Mouse (Mus musculus): ENCODE measurements around the gene Taf4. TPM values are rescaled to one million over a fixed set of nuclear protein-coding genes. Genes with fewer than 3 reads are reported as not detected.

The Taf4 gene
- polyA plus RNA-seq, 1 experiment: 8.9 TPM

DNA sequence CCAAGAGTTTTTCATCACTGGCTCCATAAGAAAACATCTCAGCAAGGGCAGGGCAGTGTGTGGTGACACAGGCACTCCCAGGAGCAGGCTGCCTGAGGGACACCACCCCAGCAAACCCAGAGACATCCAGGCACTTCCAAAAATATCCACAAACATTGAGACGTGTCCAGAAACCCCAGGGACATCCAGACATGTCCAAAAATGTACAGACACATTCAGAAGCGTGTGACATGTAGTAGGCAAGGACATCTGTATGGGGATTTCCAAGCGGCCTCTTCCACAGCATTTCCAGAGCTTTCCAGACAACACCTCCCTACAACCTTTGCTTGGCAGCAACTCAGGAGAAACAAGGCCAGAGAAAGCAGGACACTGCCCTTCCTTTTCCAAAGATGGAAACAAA, 108.8 kb downstream of the Taf4 start:
- no peaks in the 10 kb centered on the region for H3K36me3 ChIP-seq (ENCODE audit: control insufficient read depth, insufficient read depth, low read length)
- no peaks in the 10 kb centered on the region for H3K27me3 ChIP-seq (replicated peaks; ENCODE audit: control insufficient read depth, insufficient read depth, low read length)
- H3K4me1 ChIP-seq (ENCODE audit: control insufficient read depth, insufficient read depth, low read length): no peaks in the 10 kb centered on the region
- DNase-seq: no peak
- no peak for TF ChIP-seq POLR2A (IDR thresholded peaks at IDR 0.05; ENCODE audit: low read depth, low read length)
- TF ChIP-seq CTCF (conservative IDR thresholded peaks at IDR 0.05; ENCODE audit: insufficient read depth, insufficient read length, low read depth, low read length): no peak
- WGBS: 60% methylated on average over 3 of the region's 3 CpGs
- no peak overlapping the region for H3K4me3 ChIP-seq (ENCODE audit: insufficient read depth, low read depth, low read length)
- H3K27ac ChIP-seq (ENCODE audit: insufficient read depth, low read depth, low read length): no peak overlapping the region

GRCm38 (mm10) chr2:179865097-179865496, 111.3 kb downstream of the Taf4 start:
- Histone ChIP-seq H3K4me1 (ENCODE audit: control insufficient read depth, insufficient read depth, low read length) (no peaks in the 10 kb centered on the region), H3K27ac (ENCODE audit: insufficient read depth, low read depth, low read length) (no peak overlapping the region), H3K36me3 (ENCODE audit: control insufficient read depth, insufficient read depth, low read length) (no peaks in the 10 kb centered on the region), H3K4me3 (ENCODE audit: insufficient read depth, low read depth, low read length) (no peak overlapping the region), H3K27me3 (replicated peaks; ENCODE audit: control insufficient read depth, insufficient read depth, low read length) (no peaks in the 10 kb centered on the region)
- 80% methylated on average over 5 of the region's 5 CpGs for WGBS
- TF ChIP-seq POLR2A (IDR thresholded peaks at IDR 0.05; ENCODE audit: low read depth, low read length) (no peak), CTCF (conservative IDR thresholded peaks at IDR 0.05; ENCODE audit: insufficient read depth, insufficient read length, low read depth, low read length) (no peak)
- DNase-seq: no peak

DNA sequence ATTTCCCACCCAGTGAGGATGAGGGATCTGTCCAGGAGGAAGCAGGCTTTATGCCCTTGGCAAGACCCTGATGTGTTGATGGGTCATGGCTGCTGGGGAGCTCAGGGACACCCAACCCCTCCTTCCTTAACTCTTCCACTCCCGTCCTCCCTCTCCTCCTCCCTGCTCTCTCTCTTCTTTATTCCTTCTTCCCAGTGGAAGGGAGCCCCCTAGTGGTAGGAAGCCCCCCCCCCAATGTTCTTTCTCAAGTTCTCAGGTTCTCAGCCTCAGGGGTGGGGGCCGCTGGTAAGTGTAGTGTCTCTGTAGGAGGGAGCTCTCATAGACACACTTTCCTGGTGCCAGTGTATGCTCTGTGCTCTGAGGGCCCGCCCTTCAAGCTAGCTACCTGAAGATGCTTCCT, 113.2 kb downstream of the Taf4 start:
- H3K27me3 ChIP-seq (replicated peaks; ENCODE audit: control insufficient read depth, insufficient read depth, low read length): no peaks in the 10 kb centered on the region
- WGBS: 72% methylated on average over 3 of the region's 3 CpGs
- TF ChIP-seq CTCF (conservative IDR thresholded peaks at IDR 0.05; ENCODE audit: insufficient read depth, insufficient read length, low read depth, low read length) (0 out of 2 replicates have a peak, but pooled peaks have one; percentile 28), POLR2A (IDR thresholded peaks at IDR 0.05; ENCODE audit: low read depth, low read length) (no peak)
- peak; percentile 4 for DNase-seq
- H3K36me3 ChIP-seq (ENCODE audit: control insufficient read depth, insufficient read depth, low read length): no peaks in the 10 kb centered on the region
- no peak overlapping the region for H3K4me3 ChIP-seq (ENCODE audit: insufficient read depth, low read depth, low read length)
- H3K4me1 ChIP-seq (ENCODE audit: control insufficient read depth, insufficient read depth, low read length): no peaks in the 10 kb centered on the region
- no peak overlapping the region for H3K27ac ChIP-seq (ENCODE audit: insufficient read depth, low read depth, low read length)

DNA sequence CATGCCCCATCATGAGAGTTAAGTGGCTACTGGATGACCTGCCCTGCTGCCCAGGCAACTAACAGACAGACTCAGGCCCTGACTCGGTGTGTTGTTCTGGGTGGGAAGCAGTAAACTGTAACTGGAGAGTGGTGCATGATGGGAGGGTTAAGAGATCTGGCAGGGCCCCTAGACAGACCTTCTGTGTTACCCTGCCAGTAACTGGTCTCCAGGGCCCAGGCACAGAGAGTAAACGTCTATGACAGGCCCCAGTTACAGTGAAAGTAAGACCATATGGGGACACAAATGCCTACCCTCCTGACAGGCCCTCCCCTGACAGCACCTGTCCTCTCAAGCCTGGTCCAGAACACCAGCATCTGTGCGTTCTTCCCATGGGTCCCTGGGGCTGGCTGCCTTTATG, 113.8 kb downstream of the Taf4 start:
- Histone ChIP-seq H3K27ac (ENCODE audit: insufficient read depth, low read depth, low read length) (no peak overlapping the region), H3K27me3 (replicated peaks; ENCODE audit: control insufficient read depth, insufficient read depth, low read length) (no peaks in the 10 kb centered on the region), H3K36me3 (ENCODE audit: control insufficient read depth, insufficient read depth, low read length) (no peaks in the 10 kb centered on the region), H3K4me1 (ENCODE audit: control insufficient read depth, insufficient read depth, low read length) (no peaks in the 10 kb centered on the region), H3K4me3 (ENCODE audit: insufficient read depth, low read depth, low read length) (no peak overlapping the region)
- DNase-seq: no peak
- 83% methylated on average over 3 of the region's 3 CpGs for WGBS
- TF ChIP-seq POLR2A (IDR thresholded peaks at IDR 0.05; ENCODE audit: low read depth, low read length) (no peak), CTCF (conservative IDR thresholded peaks at IDR 0.05; ENCODE audit: insufficient read depth, insufficient read length, low read depth, low read length) (no peak)

Other genes starting within 250 kb of the Taf4 start
- 27.2 and 29.5 TPM in 2 replicates for gene Lsm14b, start 48.3 kb upstream of the Taf4 start, polyA plus RNA-seq (2012; rRNA removed)
- gene Psma7, start 65.8 kb upstream of the Taf4 start, polyA plus RNA-seq (2012; rRNA removed): 156 and 185 TPM in 2 replicates
- gene Ss18l1, start 65.9 kb upstream of the Taf4 start, polyA plus RNA-seq (2012; rRNA removed): 6.7 and 7.5 TPM in 2 replicates
- gene Mtg2, start 93.9 kb upstream of the Taf4 start, polyA plus RNA-seq (2012; rRNA removed): 24.3 and 26.2 TPM in 2 replicates
- gene Hrh3, start 127.8 kb upstream of the Taf4 start, polyA plus RNA-seq (2012; rRNA removed): 0.08 and 0.17 TPM in 2 replicates
- gene Osbpl2, start 142.7 kb upstream of the Taf4 start, polyA plus RNA-seq (2012; rRNA removed): 30.3 and 33.8 TPM in 2 replicates
- 80.0 and 95.3 TPM in 2 replicates for gene Adrm1, start 194.8 kb upstream of the Taf4 start, polyA plus RNA-seq (2012; rRNA removed)
- 83.3 and 97.8 TPM in 2 replicates for gene Lama5, start 249.2 kb upstream of the Taf4 start, polyA plus RNA-seq (2012; rRNA removed)

All from kidney, adult 2 months (tissue).